ENCODE assay signal across 7 mouse cellular contexts in the genomic region with DNA sequence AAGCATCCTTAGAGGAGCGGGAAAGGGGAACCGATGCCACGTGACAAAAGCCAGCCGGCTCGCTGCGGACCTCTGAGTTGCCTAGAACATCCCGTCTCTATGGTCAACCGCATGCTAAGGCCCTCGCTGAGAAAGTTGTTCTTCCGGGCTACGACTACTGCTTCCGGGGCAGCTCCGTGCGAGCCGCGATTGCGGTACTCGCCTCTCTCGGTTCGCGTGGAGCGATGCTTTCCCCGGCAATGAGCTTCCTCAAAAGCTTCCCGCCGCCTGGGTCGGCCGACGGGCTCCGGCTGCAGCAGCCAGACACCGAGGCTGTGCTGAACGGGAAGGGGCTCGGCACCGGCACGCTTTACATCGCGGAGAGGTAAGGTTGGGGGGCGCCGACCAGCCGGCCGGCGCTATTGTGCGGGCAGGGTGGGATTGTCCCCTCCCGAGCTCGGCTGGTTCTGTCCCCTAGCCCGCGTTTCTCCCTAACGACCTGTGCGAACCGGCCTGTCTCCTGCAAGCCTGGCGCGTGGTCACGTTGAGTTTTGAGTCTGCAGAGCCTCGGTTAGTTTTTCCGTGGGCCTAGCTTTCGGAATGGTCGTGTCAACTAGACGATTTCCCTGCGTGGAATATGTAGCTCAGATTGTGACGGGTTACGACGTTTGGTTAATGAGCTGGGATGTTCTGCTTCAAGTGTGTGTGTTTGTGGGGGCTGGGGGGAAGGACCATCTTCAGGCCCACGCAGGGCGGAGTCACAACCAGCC. TPM values are rescaled to one million over a fixed set of nuclear protein-coding genes. Genes with fewer than 3 reads are reported as not detected.
DNase-seq lines count a peak whose midpoint lies in the region; ATAC-seq lines count a peak whose summit lies in the region.

A gene (plus strand): TSS at position 129 of the 749 bp plus-strand sequence.

- WGBS in intestine, embryonic 16.5 days, result under 1% methylated on average over 63 of the region's 63 CpGs
- WGBS in midbrain, embryonic 11.5 days, result under 1% methylated on average over 63 of the region's 63 CpGs

- H3K36me3 ChIP-seq in intestine, embryonic 16.5 days (ENCODE audit: control insufficient read depth, insufficient read depth, low read length), result no peaks in the 10 kb centered on the region
- no peaks in the 10 kb centered on the region for H3K36me3 ChIP-seq in midbrain, embryonic 11.5 days (ENCODE audit: control insufficient read depth, insufficient read depth, low read length)

- H3K4me1 ChIP-seq in intestine, embryonic 16.5 days (ENCODE audit: control insufficient read depth, insufficient read depth, low read length), result peaks cover 10% of the 10 kb centered on the region
- H3K4me1 ChIP-seq in midbrain, embryonic 11.5 days (ENCODE audit: control insufficient read depth, insufficient read depth, low read length), result peaks cover 7% of the 10 kb centered on the region

- peak within 1 kb of the TSS; percentile 97 for H3K9ac ChIP-seq in intestine, embryonic 16.5 days (ENCODE audit: low read depth, low read length)
- peak within 1 kb of the TSS; percentile 92 for H3K9ac ChIP-seq in midbrain, embryonic 11.5 days (ENCODE audit: low read length)

- intact Hi-C loops in left cerebral cortex, postnatal 36 days (cut with DNase I), result loop anchor here (5.0 kb wide), 1 partner anchor 119 kb away; a partner anchor contains a TSS

- no peaks in the 10 kb centered on the region for H3K9me3 ChIP-seq in intestine, embryonic 16.5 days (ENCODE audit: control insufficient read depth, low read length)
- H3K9me3 ChIP-seq in midbrain, embryonic 11.5 days (ENCODE audit: control insufficient read depth, low read length), result no peaks in the 10 kb centered on the region; the same call in 1 of the 2 replicates

- peak; percentile 91 for DNase-seq in adrenal gland, adult 2 months
- DNase-seq in embryo, embryonic 11.5 days (ENCODE audit: low read depth, low spot score), result peak; percentile 87
- peak; percentile 88 to 95 for DNase-seq in gastrocnemius, postnatal 4 days (ENCODE audit: low spot score in 2 of 2)
- DNase-seq in left cerebral cortex, postnatal 36 days (ENCODE audit: low spot score in 2 of 2), result peak; percentile 92 to 93
- DNase-seq in midbrain, embryonic 11.5 days (ENCODE audit: low spot score, missing footprints), result peak; percentile 99
- DNase-seq in skeletal muscle tissue, adult 2 months (ENCODE audit: low read depth, low spot score), result peak; percentile 83

- H3K4me2 ChIP-seq in intestine, embryonic 16.5 days (ENCODE audit: low read depth, low read length), result peak within 1 kb of the TSS; percentile 66
- peak within 1 kb of the TSS; percentile 63 for H3K4me2 ChIP-seq in midbrain, embryonic 11.5 days

- H3K4me3 ChIP-seq in intestine, embryonic 16.5 days (ENCODE audit: low read length), result peak within 1 kb of the TSS; percentile 97
- peak within 1 kb of the TSS; percentile 95 for H3K4me3 ChIP-seq in midbrain, embryonic 11.5 days (ENCODE audit: low read depth, low read length)

- peak; percentile 97 for ATAC-seq in intestine, embryonic 16.5 days
- peak; percentile 99 for ATAC-seq in midbrain, embryonic 11.5 days (ENCODE audit: low FRiP score)

- H3K27me3 ChIP-seq in intestine, embryonic 16.5 days (replicated peaks; ENCODE audit: control insufficient read depth, insufficient read depth, low read length), result no peaks in the 10 kb centered on the region
- no peaks in the 10 kb centered on the region for H3K27me3 ChIP-seq in midbrain, embryonic 11.5 days (ENCODE audit: control insufficient read depth, insufficient read depth, low read length)

- H3K27ac ChIP-seq in intestine, embryonic 16.5 days (ENCODE audit: low read length), result peak within 1 kb of the TSS; percentile 77
- H3K27ac ChIP-seq in midbrain, embryonic 11.5 days (ENCODE audit: low read depth, low read length), result peak within 1 kb of the TSS; percentile 35; the same call in 1 of the 2 replicates

RNA-seq across cellular contexts. Expression of the gene that starts here (rescaled TPM):
- total RNA-seq in adrenal gland, adult 2 months (2021), result 10 to 100 TPM; 43.5 to 67.2 TPM
- polyA plus RNA-seq in adrenal gland, adult 2 months (2012; rRNA removed), result 36.4 and 45.4 TPM in 2 replicates
- total RNA-seq in gastrocnemius, postnatal 4 days (2021), result 10 to 100 TPM; 52.1 to 56.3 TPM
- polyA plus RNA-seq in intestine, embryonic 16.5 days (2015; fragmentation: Nextera tagmentation; extraction: Ambion mirVana), result 136 and 152 TPM in 2 replicates
- total RNA-seq in left cerebral cortex, postnatal 36 days (2021), result 10 to 100 TPM; 78.8 to 84.4 TPM
- polyA plus RNA-seq in midbrain, embryonic 11.5 days (2014; fragmentation: Nextera tagmentation; extraction: Ambion mirVana), result 250 and 260 TPM in 2 replicates

Comparison
In these comparisons a context has a peak if more than half of its experiments do, and no peak if none do; other contexts are left out.
1. Peak in every context shown above with its lines: DNase-seq, ATAC-seq, H3K4me3 ChIP-seq and H3K27ac ChIP-seq.